Mouse (Mus musculus): Measurements from ENCODE around the gene Plvap. TPM values are rescaled to one million over a fixed set of nuclear protein-coding genes. Genes with fewer than 3 reads are reported as not detected.

Gene Plvap
- polyA plus RNA-seq, 1 experiment from 2014 or later: 135 TPM

DNA sequence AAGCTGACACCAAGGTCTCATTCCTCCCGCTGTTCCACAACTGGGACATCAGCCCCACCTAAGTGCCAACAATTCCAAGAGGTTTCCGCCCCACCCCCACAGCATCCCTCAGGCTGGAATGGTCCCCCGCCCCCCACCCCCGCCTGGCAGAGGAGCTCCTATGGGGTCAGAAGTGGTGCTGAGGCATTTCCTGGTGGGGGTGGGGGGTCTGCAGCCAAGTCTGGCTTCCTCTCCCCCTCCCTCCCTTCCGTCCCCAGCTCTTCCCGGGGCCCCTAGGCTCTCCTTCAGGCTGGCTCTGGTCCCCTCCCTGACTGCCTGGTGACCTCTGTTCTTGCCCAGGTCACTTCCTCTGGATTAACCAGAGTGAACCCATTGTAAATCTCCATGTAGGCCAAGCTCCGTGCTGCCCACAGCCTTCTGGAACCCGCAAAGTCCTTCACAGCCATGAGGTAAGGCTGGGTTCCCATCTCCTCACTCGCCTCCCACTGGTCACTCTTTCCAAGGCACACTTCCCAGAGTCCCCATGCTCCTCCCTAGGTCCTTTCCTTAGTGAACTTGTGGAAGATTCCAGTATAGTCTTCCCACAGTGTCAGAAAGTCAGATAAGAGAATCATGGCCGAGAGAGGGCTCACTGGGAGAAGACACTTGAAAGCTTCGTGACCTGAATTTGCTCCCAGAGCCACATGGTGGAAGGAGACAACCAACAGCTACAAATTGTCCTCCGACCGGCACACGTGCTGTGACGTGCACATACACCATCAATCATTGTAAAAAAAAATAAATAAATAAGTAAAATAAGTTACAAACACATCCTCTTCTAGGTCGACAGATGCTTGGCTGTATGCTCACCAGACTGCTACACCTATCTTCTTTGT, 12.5 kb downstream of the Plvap start:
- WGBS: 16% methylated on average over 16 of the region's 16 CpGs
- peak overlapping the region; percentile 37 for H3K4me2 ChIP-seq
- DNase-seq (peak; percentile 65), ATAC-seq (ENCODE audit: insufficient read depth) (peak; percentile 28; the same call in 1 of the 2 replicates)
- H3K9me3 ChIP-seq (ENCODE audit: low read depth, low read length): no peaks in the 10 kb centered on the region
- H3K27ac ChIP-seq (ENCODE audit: low read depth): peak overlapping the region; percentile 81
- H3K36me3 ChIP-seq (ENCODE audit: insufficient read depth): peaks cover 12% of the 10 kb centered on the region; the same call in 1 of the 2 replicates
- H3K4me3 ChIP-seq (ENCODE audit: low read depth, low read length): no peak overlapping the region
- H3K4me1 ChIP-seq (ENCODE audit: insufficient read depth): peaks cover 27% of the 10 kb centered on the region
- TF ChIP-seq CTCF (IDR thresholded peaks at IDR 0.05; ENCODE audit: low read depth): no peak
- H3K27me3 ChIP-seq (ENCODE audit: insufficient read depth, low read length): no peaks in the 10 kb centered on the region
- no peak overlapping the region for H3K9ac ChIP-seq

DNA sequence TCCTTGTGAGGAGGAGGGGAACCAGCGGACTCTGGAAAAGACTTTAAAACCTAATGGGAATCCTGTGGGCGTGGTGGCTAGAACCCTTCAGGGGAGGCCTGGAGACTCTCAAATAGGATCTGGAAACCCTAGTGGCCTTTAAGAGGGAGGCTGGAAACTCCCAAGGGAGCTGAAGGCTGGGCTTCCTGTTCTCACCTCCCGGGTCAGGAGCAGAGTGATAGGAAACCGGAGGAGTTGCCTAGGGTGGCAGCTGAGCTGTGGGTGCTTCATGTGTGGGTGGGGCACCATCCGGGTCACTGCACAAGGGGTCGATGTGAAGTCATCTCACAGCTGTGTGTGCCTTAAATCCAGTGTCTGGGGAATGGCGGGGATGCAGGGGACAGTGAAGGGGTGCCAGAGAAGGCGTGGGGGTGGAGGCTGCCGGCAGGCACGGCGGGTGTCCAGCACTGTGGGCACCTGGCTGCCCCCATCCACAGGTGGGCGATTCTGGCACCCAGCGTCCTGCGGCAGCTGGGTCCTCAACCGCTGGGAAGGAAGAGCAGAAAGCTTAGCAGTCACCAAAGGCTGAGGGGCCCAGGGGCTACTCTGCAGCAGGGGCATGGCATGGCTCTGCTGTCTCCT, 13.6 kb downstream of the Plvap start:
- H3K9ac ChIP-seq: peak overlapping the region; percentile 23; the same call in 1 of the 2 replicates
- H3K36me3 ChIP-seq (ENCODE audit: insufficient read depth): peaks cover 22% of the 10 kb centered on the region
- TF ChIP-seq CTCF (IDR thresholded peaks at IDR 0.05; ENCODE audit: low read depth): no peak
- H3K27ac ChIP-seq (ENCODE audit: low read depth): peak overlapping the region; percentile 81
- peak overlapping the region; percentile 37 for H3K4me2 ChIP-seq
- no peaks in the 10 kb centered on the region for H3K9me3 ChIP-seq (ENCODE audit: low read depth, low read length)
- ATAC-seq (ENCODE audit: insufficient read depth) (no peak), DNase-seq (peak; percentile 54)
- 15% methylated on average over 15 of the region's 15 CpGs for WGBS
- no peaks in the 10 kb centered on the region for H3K27me3 ChIP-seq (ENCODE audit: insufficient read depth, low read length)
- H3K4me1 ChIP-seq (ENCODE audit: insufficient read depth): peaks cover 27% of the 10 kb centered on the region
- no peak overlapping the region for H3K4me3 ChIP-seq (ENCODE audit: low read depth, low read length)

DNA sequence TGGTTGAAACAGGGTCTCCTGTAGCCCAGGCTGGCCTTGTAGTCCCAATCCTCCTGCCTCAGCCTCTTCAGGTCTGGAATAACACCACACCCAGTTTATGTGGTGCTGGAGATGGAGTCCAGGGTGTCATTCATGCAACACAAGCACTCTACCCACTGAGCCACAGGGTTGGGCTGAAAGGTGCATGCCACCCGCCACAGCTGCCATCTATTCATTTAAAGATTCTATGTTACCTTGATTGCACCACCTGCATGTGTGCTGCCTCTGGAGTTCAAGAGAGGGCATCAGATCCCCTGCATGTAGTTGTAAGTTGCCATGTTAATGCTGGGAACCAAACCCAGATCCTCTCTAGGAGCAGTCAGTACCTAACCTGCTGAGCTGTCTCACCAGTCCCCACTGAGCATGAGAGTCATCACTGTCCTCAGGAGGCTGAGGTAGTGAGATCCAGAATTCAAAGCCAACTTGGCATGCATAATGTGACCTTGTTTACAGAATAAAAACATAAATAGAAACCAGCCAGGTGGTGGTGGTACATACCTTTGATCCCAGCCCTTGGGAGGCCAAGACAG, 14.4 kb downstream of the Plvap start:
- Histone ChIP-seq H3K4me3 (ENCODE audit: low read depth, low read length) (no peak overlapping the region), H3K36me3 (ENCODE audit: insufficient read depth) (peaks cover 30% of the 10 kb centered on the region), H3K9ac (no peak overlapping the region), H3K27me3 (ENCODE audit: insufficient read depth, low read length) (no peaks in the 10 kb centered on the region), H3K4me2 (no peak overlapping the region), H3K9me3 (ENCODE audit: low read depth, low read length) (no peaks in the 10 kb centered on the region), H3K27ac (ENCODE audit: low read depth) (peak overlapping the region; percentile 75; the same call in 1 of the 2 replicates), H3K4me1 (ENCODE audit: insufficient read depth) (peaks cover 27% of the 10 kb centered on the region)
- WGBS: 93% methylated on average over 1 of the region's 1 CpGs
- ATAC-seq (ENCODE audit: insufficient read depth): no peak
- no peak for TF ChIP-seq CTCF (IDR thresholded peaks at IDR 0.05; ENCODE audit: low read depth)
- DNase-seq: no peak

DNA sequence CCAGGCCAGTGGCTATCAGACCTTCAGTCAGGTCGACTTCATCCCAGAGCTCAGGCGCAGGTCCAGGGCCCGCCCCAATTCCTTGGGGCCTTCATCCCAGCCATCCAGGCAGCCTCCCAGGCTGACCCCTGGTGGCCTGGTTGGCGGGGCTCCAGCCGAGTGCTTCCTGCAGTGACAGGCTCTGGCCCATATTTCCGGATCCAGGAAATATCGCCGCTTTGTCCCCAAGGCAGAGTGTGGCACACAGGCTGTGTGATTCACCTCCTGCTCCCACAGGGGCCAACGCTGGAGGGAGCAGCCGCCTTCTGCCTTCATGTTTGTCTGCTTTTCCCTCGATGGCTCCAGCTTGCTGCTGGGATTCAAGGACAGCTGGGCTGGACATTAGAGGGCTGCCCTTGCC, 15.1 kb downstream of the Plvap start:
- Histone ChIP-seq H3K9me3 (ENCODE audit: low read depth, low read length) (no peaks in the 10 kb centered on the region), H3K27me3 (ENCODE audit: insufficient read depth, low read length) (no peaks in the 10 kb centered on the region), H3K4me2 (no peak overlapping the region), H3K9ac (no peak overlapping the region), H3K4me3 (ENCODE audit: low read depth, low read length) (no peak overlapping the region), H3K27ac (ENCODE audit: low read depth) (peak overlapping the region; percentile 75), H3K4me1 (ENCODE audit: insufficient read depth) (peaks cover 27% of the 10 kb centered on the region), H3K36me3 (ENCODE audit: insufficient read depth) (peaks cover 37% of the 10 kb centered on the region)
- peak; percentile 62 for TF ChIP-seq CTCF (IDR thresholded peaks at IDR 0.05; ENCODE audit: low read depth)
- WGBS: 23% methylated on average over 11 of the region's 11 CpGs
- DNase-seq: peak; percentile 92
- ATAC-seq (ENCODE audit: insufficient read depth): peak; percentile 53; the same call in 1 of the 2 replicates

DNA sequence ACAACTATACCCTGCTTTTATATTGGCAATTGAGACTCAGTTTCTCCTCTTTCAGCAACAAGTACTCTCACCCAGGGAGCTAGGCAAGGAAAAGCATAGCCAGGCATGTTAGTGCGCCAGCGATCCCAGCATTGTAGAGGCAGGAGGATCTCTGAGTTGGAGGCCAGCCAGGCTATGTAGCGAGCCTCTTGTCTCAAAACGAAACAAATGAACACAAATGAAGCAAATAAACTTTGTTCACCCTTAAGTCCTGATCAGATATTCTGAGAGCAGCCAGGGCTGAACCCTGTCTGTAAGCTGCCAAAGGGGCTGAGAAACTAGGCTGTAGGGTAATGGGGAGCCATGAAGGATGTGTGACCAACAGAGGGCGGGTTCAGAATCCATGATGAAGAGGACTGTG, 15.7 kb downstream of the Plvap start:
- Histone ChIP-seq H3K27me3 (ENCODE audit: insufficient read depth, low read length) (no peaks in the 10 kb centered on the region), H3K9me3 (ENCODE audit: low read depth, low read length) (no peaks in the 10 kb centered on the region), H3K4me2 (no peak overlapping the region), H3K9ac (no peak overlapping the region), H3K4me1 (ENCODE audit: insufficient read depth) (peaks cover 27% of the 10 kb centered on the region), H3K4me3 (ENCODE audit: low read depth, low read length) (no peak overlapping the region), H3K27ac (ENCODE audit: low read depth) (peak overlapping the region; percentile 75), H3K36me3 (ENCODE audit: insufficient read depth) (peaks cover 44% of the 10 kb centered on the region)
- no peak for ATAC-seq (ENCODE audit: insufficient read depth)
- 73% methylated on average over 5 of the region's 5 CpGs for WGBS
- TF ChIP-seq CTCF (IDR thresholded peaks at IDR 0.05; ENCODE audit: low read depth): no peak
- DNase-seq: peak; percentile 41

DNA sequence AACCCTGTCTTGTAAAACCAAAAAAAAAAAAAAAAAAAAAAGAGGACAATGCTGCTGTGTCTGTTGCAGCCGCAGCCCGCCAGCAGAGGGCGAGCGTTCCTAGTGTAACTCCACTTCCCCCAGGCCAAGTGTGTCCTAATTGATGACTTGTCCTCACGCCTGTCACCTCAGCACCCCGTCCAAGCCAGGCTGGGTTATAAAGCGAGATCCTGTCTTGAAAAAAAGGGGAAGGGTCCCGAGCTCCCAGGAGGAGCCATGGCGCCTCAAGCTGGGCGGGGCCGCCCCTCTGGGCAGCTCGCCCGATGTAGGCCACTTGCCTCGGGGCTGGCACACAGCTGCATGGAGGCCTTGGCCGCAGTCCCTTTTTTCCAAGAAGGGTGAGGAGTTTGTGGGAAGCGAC, 16.5 kb downstream of the Plvap start:
- 13% methylated on average over 16 of the region's 16 CpGs for WGBS

DNA sequence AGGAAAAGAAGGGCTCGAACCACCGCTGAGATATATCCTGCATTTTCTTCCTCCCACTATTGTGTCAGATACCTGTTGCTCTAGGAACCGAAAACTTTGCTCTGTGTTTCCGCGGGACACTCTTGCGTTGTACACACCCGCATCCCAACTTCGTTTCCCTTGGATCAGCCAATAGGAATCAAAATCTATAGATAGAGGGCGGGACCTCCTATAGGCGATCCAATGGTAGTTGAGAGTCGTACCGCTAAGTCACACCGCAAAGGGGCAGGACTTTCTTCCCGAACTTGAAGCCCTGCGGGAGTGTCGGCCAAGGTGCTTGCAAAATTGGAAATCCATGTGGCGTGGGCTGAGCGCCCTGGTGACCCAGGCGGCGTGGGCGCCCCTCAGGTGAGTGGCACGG, 23.1 kb downstream of the Plvap start:
- no peak for TF ChIP-seq CTCF (IDR thresholded peaks at IDR 0.05; ENCODE audit: low read depth)
- H3K27ac ChIP-seq (ENCODE audit: low read depth): peak overlapping the region; percentile 93
- H3K9ac ChIP-seq: peak overlapping the region; percentile 75
- 0% methylated on average over 22 of the region's 22 CpGs for WGBS
- H3K4me3 ChIP-seq (ENCODE audit: low read depth, low read length): peak overlapping the region; percentile 90
- H3K36me3 ChIP-seq (ENCODE audit: insufficient read depth): peaks cover 35% of the 10 kb centered on the region
- peak overlapping the region; percentile 99 for H3K4me2 ChIP-seq
- peak; percentile 98 for DNase-seq
- peaks cover 12% of the 10 kb centered on the region for H3K4me1 ChIP-seq (ENCODE audit: insufficient read depth)
- H3K9me3 ChIP-seq (ENCODE audit: low read depth, low read length): no peaks in the 10 kb centered on the region
- ATAC-seq (ENCODE audit: insufficient read depth): peak; percentile 85
- no peaks in the 10 kb centered on the region for H3K27me3 ChIP-seq (ENCODE audit: insufficient read depth, low read length)

More for the DNA sequence above, 16.5 kb downstream of the Plvap start:
- Histone ChIP-seq H3K27ac (ENCODE audit: low read depth) (no peak overlapping the region), H3K4me1 (ENCODE audit: insufficient read depth) (peaks cover 27% of the 10 kb centered on the region), H3K4me2 (peak overlapping the region; percentile 13), H3K9me3 (ENCODE audit: low read depth, low read length) (no peaks in the 10 kb centered on the region), H3K27me3 (ENCODE audit: insufficient read depth, low read length) (no peaks in the 10 kb centered on the region), H3K36me3 (ENCODE audit: insufficient read depth) (peaks cover 47% of the 10 kb centered on the region), H3K9ac (no peak overlapping the region), H3K4me3 (ENCODE audit: low read depth, low read length) (no peak overlapping the region)
- peak; percentile 89 for TF ChIP-seq CTCF (IDR thresholded peaks at IDR 0.05; ENCODE audit: low read depth)
- DNase-seq: peak; percentile 94
- peak; percentile 58 for ATAC-seq (ENCODE audit: insufficient read depth)
